Mouse (Mus musculus) neural tube, embryonic 11.5 days (tissue): ENCODE measurements at regions not wholly inside any gene's neighbourhood (a gene's known extent, or its start where the extent isn't known, plus 50 kb on each side); places are given as distances from the start of the nearest gene placed in this dataset.

Source experiments
- ATAC-seq: fragments of 200-750 bp; cut with Nextera tagmentation; 2 replicates; pipeline ENCODE4 v1.8.0; 2017; ENCODE audit warnings: moderate number of reproducible peaks, mild to moderate bottlenecking, moderate TSS enrichment, moderate library complexity; ENCODE audit not compliant: insufficient read depth, low FRiP score, low TSS enrichment
- DNase-seq: peaks from one replicate; pipeline ENCODE4 v3.0.0-alpha.2; 2015; ENCODE audit warnings: low spot score
- H3K27ac ChIP-seq: fragments of 300-500 bp; sonication (generic); 2 replicates; pipeline ENCODE4 v1.5.1; 2014; ENCODE audit warnings: low read depth, mild to moderate bottlenecking, low read length
- H3K27me3 ChIP-seq: fragments of 300-500 bp; sonication (generic); 2 replicates; pipeline ENCODE4 v1.6.1; 2014; ENCODE audit warnings: mild to moderate bottlenecking, low read length, mixed read lengths; ENCODE audit not compliant: control insufficient read depth, insufficient read depth
- H3K36me3 ChIP-seq: fragments of 300-500 bp; sonication (generic); 2 replicates; pipeline ENCODE4 v1.6.1; 2014; ENCODE audit warnings: mild to moderate bottlenecking, low read length, moderate library complexity, mixed read lengths; ENCODE audit not compliant: control insufficient read depth, insufficient read depth
- H3K4me1 ChIP-seq: fragments of 300-500 bp; sonication (generic); 2 replicates; pipeline ENCODE4 v1.6.1; 2014; ENCODE audit warnings: low read length, mixed read lengths; ENCODE audit not compliant: control insufficient read depth, insufficient read depth
- H3K4me2 ChIP-seq: fragments of 300-500 bp; sonication (generic); 2 replicates; pipeline ENCODE4 v1.6.1; 2014; ENCODE audit warnings: low read depth, mild to moderate bottlenecking, moderate library complexity
- H3K4me3 ChIP-seq: fragments of 300-500 bp; sonication (generic); 2 replicates; pipeline ENCODE4 v1.5.1; 2014; ENCODE audit warnings: low read depth, low read length
- H3K9ac ChIP-seq: fragments of 300-500 bp; sonication (generic); 2 replicates; pipeline ENCODE4 v1.6.1; 2014; ENCODE audit warnings: mild to moderate bottlenecking, low read length
- H3K9me3 ChIP-seq: fragments of 300-500 bp; sonication (generic); 2 replicates; pipeline ENCODE4 v1.6.1; 2016; ENCODE audit warnings: low read length; ENCODE audit not compliant: control insufficient read depth
- WGBS: fragments of 180-500 bp; shearing (Covaris S2); extraction: QIAGEN DNeasy Blood & Tissue Kit; methylation state at CpG from one replicate; pipeline ENCODE4 v1.1.7; 2014; 5-methylcytosine and 5-hydroxymethylcytosine counted together

DNA sequence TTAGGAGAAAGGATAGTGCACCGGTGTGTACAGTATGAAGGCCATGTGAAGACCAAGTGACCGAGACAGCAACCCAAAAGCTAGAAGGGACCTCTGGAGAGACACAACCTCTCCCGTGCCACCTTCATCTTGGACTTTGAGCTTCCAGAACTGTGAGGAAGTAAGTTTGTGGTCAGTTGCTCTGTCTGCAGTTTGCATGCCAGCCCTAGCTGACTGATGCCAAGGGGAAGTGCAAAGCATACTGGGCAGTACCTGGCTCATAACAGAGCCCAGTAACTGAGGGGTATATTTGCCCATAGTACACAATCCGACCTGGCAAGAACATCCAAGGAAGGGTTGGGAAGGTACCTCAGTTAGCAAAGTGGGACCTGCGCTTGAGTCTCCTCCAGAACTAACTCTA, 249.3 kb upstream of the Stt3b start:
- no peak overlapping the region for H3K4me3 ChIP-seq
- ATAC-seq, result no peak
- DNase-seq, result no peak
- H3K9me3 ChIP-seq, result no peaks in the 10 kb centered on the region
- no peak overlapping the region for H3K4me2 ChIP-seq
- no peaks in the 10 kb centered on the region for H3K27me3 ChIP-seq
- 94% methylated on average over 5 of the region's 5 CpGs for WGBS
- H3K9ac ChIP-seq, result no peak overlapping the region
- no peaks in the 10 kb centered on the region for H3K4me1 ChIP-seq
- no peaks in the 10 kb centered on the region for H3K36me3 ChIP-seq
- no peak overlapping the region for H3K27ac ChIP-seq

DNA sequence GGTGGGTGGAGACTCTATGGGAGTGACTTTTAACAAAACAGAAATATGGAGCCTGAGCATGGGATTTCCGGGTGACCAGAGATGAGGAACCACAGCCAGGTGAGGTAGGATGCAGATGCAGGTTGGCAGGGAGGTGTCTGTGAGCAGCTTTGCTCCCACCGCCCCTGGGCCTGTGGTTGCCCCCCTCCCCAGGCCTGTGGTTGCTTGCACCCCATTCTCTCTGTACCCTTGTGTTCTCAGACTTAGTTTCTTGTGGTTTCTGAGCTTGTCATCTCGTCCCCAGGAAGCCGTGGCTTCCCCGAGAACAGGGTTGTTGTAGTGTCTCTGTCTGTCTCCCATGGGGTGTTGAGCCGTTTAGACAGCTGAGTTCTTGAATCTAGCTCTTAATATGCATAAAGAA, 251.0 kb upstream of the Stt3b start:
- H3K4me2 ChIP-seq, result no peak overlapping the region
- no peaks in the 10 kb centered on the region for H3K27me3 ChIP-seq
- H3K4me1 ChIP-seq, result no peaks in the 10 kb centered on the region
- H3K9me3 ChIP-seq, result no peaks in the 10 kb centered on the region
- ATAC-seq (no peak), DNase-seq (no peak)
- WGBS, result 84% methylated on average over 6 of the region's 6 CpGs
- H3K9ac ChIP-seq, result no peak overlapping the region
- H3K36me3 ChIP-seq, result no peaks in the 10 kb centered on the region
- no peak overlapping the region for H3K27ac ChIP-seq
- no peak overlapping the region for H3K4me3 ChIP-seq

DNA sequence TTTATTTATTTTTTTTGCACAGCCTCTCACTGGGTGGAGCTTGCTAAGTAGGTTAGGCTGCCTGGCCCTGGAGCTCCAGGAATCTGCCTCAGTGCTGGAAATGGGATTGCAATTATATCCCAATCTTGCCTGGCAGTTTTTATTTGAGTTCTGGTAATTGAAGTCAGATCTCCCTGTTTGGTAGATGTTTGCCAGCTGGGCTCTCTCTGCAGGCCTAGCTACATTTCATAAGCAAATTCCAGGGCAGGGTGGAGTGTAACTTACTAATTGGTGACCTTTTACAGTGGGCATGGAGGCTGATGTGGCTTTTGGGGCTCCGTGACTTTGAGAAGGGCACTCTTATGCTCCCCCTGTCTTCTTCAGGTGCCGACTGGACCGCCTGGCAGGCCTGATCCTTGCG, 252.6 kb upstream of the Stt3b start:
- Histone ChIP-seq H3K4me3 (no peak overlapping the region), H3K27me3 (no peaks in the 10 kb centered on the region), H3K4me2 (no peak overlapping the region), H3K9ac (no peak overlapping the region), H3K27ac (no peak overlapping the region), H3K9me3 (no peaks in the 10 kb centered on the region), H3K4me1 (no peaks in the 10 kb centered on the region), H3K36me3 (no peaks in the 10 kb centered on the region)
- WGBS, result 73% methylated on average over 4 of the region's 4 CpGs
- no peak for ATAC-seq
- no peak for DNase-seq

DNA sequence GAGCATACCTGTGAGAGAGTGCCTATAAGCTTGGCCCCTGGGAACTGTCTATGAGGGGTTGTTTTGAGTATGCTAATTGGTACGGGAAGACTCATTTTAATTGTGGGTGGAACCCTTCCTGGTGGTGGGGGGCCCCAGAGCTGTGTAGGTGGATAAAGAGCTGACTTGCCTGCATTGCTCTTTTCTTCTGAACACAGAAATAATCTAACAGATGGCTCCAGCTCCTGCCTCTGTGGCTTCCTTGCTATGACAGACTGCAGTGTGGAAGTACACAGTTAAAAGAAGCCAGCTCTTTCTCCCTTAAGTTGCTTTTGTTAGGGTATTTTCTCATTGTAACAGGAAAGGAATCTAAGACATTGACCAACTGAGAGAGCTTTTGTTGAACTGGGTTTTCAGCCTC, 254.1 kb upstream of the Stt3b start:
- no peaks in the 10 kb centered on the region for H3K36me3 ChIP-seq
- no peaks in the 10 kb centered on the region for H3K27me3 ChIP-seq
- no peaks in the 10 kb centered on the region for H3K4me1 ChIP-seq
- WGBS, result 70% methylated on average over 1 of the region's 1 CpGs
- no peak overlapping the region for H3K4me3 ChIP-seq
- ATAC-seq, result no peak
- no peak overlapping the region for H3K9ac ChIP-seq
- no peak overlapping the region for H3K4me2 ChIP-seq
- H3K27ac ChIP-seq, result no peak overlapping the region
- no peaks in the 10 kb centered on the region for H3K9me3 ChIP-seq
- no peak for DNase-seq

DNA sequence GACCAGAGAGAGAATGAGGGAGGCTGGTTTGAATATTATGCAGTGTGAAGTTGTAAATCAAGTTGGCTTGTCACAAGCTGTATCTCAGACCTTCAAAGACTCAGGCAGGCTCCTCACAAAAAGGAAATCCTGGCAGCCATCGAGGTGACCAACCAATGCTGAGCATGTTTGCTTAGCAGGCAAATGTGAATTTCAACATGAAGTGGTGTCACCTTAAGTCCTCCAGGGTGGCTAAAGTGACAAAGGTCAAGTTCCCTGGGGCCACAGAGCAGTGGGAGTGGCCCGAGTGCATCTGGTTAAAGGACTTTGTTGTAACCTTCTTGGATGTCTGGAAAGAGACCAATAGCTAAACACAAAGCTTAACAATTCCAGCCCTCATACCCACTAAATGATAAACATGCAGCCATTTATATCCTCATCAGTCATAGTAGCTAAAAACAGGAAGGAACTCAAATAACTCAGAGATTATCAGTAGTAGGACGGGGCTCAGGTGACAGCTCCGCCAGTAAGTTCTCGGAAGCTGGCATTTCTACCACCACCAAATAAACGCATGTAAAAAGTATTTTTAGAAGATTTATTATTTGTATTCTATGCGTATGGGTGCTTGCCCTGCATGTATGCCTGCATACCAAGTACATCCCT, 258.6 kb upstream of the Stt3b start:
- Histone ChIP-seq H3K9me3 (no peaks in the 10 kb centered on the region), H3K36me3 (no peaks in the 10 kb centered on the region), H3K4me1 (no peaks in the 10 kb centered on the region), H3K4me3 (no peak overlapping the region), H3K9ac (no peak overlapping the region), H3K27me3 (no peaks in the 10 kb centered on the region), H3K4me2 (no peak overlapping the region), H3K27ac (no peak overlapping the region)
- DNase-seq (no peak), ATAC-seq (no peak)
- WGBS, result 76% methylated on average over 7 of the region's 7 CpGs

DNA sequence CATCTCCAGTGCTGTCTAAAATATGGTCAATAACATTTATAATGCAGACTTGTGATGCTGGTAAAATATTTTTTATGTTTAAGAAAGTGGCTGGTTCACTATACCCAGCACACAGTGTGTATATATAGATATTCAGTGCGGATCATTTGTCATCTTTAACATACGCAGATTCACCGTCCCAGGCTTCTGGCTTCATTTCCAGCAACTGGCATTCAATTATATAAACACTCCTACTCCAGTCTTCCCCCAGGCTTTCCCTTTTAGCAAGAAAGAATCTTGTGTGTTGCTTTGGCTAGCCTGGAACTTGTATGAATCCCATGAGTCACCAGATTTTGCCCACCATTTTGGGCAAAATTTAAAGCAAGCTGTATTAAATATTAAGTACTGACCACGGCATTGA, 260.8 kb upstream of the Stt3b start:
- H3K9ac ChIP-seq, result no peak overlapping the region
- H3K4me3 ChIP-seq, result no peak overlapping the region
- no peaks in the 10 kb centered on the region for H3K36me3 ChIP-seq
- no peak overlapping the region for H3K4me2 ChIP-seq
- H3K4me1 ChIP-seq, result no peaks in the 10 kb centered on the region
- no peaks in the 10 kb centered on the region for H3K9me3 ChIP-seq
- H3K27me3 ChIP-seq, result no peaks in the 10 kb centered on the region
- DNase-seq, result no peak
- ATAC-seq, result no peak
- 92% methylated on average over 4 of the region's 4 CpGs for WGBS
- no peak overlapping the region for H3K27ac ChIP-seq

DNA sequence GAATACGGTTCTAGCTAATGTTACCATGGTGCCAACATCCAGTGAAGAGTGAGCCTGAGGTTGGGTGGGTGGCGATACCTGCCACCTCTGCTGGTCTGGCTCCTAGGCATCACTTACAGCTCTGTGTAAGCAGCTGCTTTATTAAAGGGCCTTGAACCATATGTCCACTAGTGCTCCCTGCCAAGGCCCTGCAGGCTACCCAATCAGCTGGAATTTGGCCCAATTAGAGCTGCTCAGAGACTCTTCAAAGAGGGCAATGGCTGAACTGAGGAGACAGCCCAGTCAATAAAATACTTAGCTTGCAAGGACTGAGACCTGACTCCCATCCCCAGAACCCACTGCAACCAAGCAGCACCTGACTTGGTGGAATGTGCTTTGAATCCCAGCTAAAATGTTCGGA, 270.9 kb upstream of the Stt3b start:
- no peak overlapping the region for H3K4me2 ChIP-seq
- H3K9me3 ChIP-seq, result no peaks in the 10 kb centered on the region
- H3K4me1 ChIP-seq, result no peaks in the 10 kb centered on the region
- no peak overlapping the region for H3K4me3 ChIP-seq
- H3K36me3 ChIP-seq, result no peaks in the 10 kb centered on the region
- 69% methylated on average over 3 of the region's 3 CpGs for WGBS
- H3K27me3 ChIP-seq, result no peaks in the 10 kb centered on the region
- H3K9ac ChIP-seq, result no peak overlapping the region
- no peak for ATAC-seq
- H3K27ac ChIP-seq, result no peak overlapping the region
- DNase-seq, result no peak

DNA sequence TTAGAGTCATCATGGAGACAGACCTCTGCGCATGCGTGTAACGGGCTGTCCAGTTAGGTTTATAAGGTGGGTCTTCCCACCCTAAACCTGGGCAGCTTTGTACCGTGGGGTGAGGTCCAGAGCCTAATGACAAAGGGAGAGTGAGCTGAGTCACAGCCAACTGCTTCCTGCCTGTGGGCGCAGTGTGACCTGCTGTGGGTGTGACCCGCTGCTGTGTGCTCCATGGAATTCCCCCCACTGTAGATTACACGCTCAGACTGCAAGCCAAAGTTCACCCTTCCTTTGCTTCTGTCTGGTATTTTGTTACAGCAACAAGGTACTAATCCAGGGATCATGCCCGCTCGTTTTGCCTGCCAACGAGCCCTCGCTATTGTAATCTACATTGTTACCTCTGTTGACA, 273.3 kb upstream of the Stt3b start:
- ATAC-seq (no peak), DNase-seq (no peak)
- H3K36me3 ChIP-seq, result no peaks in the 10 kb centered on the region
- no peak overlapping the region for H3K9ac ChIP-seq
- H3K27ac ChIP-seq, result no peak overlapping the region
- H3K4me2 ChIP-seq, result no peak overlapping the region
- H3K4me3 ChIP-seq, result no peak overlapping the region
- 95% methylated on average over 11 of the region's 11 CpGs for whole genome bisulfite sequencing
- no peaks in the 10 kb centered on the region for H3K9me3 ChIP-seq
- no peaks in the 10 kb centered on the region for H3K27me3 ChIP-seq
- no peaks in the 10 kb centered on the region for H3K4me1 ChIP-seq

DNA sequence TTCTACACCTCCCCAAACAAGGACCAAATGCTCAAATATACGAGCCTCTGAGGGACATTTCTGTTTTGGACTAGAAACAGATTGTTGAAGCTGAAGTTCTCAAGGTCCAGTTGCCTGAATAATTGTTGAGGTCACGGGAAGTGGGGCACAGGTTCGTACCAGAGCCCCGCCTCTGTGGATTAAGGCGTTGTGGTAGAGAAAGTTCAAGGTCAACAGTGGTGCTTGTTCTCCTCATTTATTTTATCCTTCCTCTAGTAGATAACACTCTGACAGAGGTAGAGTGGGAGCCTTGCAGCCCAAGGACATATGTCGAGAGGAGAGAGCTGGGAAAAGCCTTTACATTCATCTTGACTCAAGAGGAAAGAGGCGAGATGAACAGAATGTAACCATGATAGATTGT, 274.7 kb upstream of the Stt3b start:
- H3K9me3 ChIP-seq, result no peaks in the 10 kb centered on the region
- no peaks in the 10 kb centered on the region for H3K36me3 ChIP-seq
- H3K4me2 ChIP-seq, result no peak overlapping the region
- no peak for DNase-seq
- H3K27ac ChIP-seq, result no peak overlapping the region
- H3K27me3 ChIP-seq, result no peaks in the 10 kb centered on the region
- H3K4me1 ChIP-seq, result no peaks in the 10 kb centered on the region
- no peak overlapping the region for H3K9ac ChIP-seq
- WGBS, result 84% methylated on average over 7 of the region's 7 CpGs
- H3K4me3 ChIP-seq, result no peak overlapping the region
- ATAC-seq, result no peak
